Mouse (Mus musculus) ES-E14 (cell line): ENCODE measurements at regions not wholly inside any gene's neighbourhood (a gene's known extent, or its start where the extent isn't known, plus 50 kb on each side); places are given as distances from the start of the nearest gene placed in this dataset.

Experiments used
- DNase-seq: peaks from one replicate; pipeline ENCODE4 v3.0.0-alpha.2; 2013; ENCODE audit warnings: low read depth, low spot score
- H3K27ac ChIP-seq: 2 replicates; pipeline ENCODE4 v1.5.1; 2012; ENCODE audit warnings: low read depth, mild to moderate bottlenecking, low read length, moderate library complexity, mixed read lengths; ENCODE audit not compliant: poor library complexity, insufficient read depth, severe bottlenecking
- H3K36me3 ChIP-seq: 2 replicates; pipeline ENCODE4 v1.6.1; 2012; ENCODE audit warnings: mild to moderate bottlenecking, low read length, moderate library complexity, mixed read lengths; ENCODE audit not compliant: control insufficient read depth, poor library complexity, insufficient read depth, severe bottlenecking
- H3K4me1 ChIP-seq, 2 experiments: fragments of 150-350 bp in 1 of 2; sonication (generic) in 1 of 2; 2 replicates each; pipeline ENCODE4 v1.6.1; 2012; ENCODE audit warnings: low read length in 2 of 2, mild to moderate bottlenecking in 1 of 2, mixed read lengths in 1 of 2; ENCODE audit not compliant: control insufficient read depth in 2 of 2, insufficient read depth in 2 of 2, poor library complexity in 1 of 2
- H3K4me3 ChIP-seq, 2 experiments: fragments of 150-350 bp in 1 of 2; sonication (generic) in 1 of 2; 2 replicates each; pipeline ENCODE4 v1.5.1; 2012; ENCODE audit warnings: low read length in 2 of 2, low read depth in 1 of 2, mild to moderate bottlenecking in 1 of 2, mixed read lengths in 1 of 2; ENCODE audit not compliant: insufficient read depth in 1 of 2, poor library complexity in 1 of 2, severe bottlenecking in 1 of 2
- H3K9ac ChIP-seq: 2 replicates; pipeline ENCODE4 v1.6.1; 2012; ENCODE audit warnings: low read depth, mild to moderate bottlenecking, low read length, mixed read lengths; ENCODE audit not compliant: poor library complexity, insufficient read depth, severe bottlenecking
- H3K9me3 ChIP-seq: fragments of 150-350 bp; sonication (generic); 2 replicates; pipeline ENCODE4 v1.6.1; 2012; ENCODE audit warnings: low read depth, mild to moderate bottlenecking, low read length; ENCODE audit not compliant: control insufficient read depth, insufficient read depth
- CHD2 ChIP-seq: IDR thresholded peaks from 2 replicates; pipeline ENCODE4 v1.6.1; 2014; ENCODE audit warnings: mild to moderate bottlenecking, low read depth, low read length, inconsistent platforms
- HCFC1 ChIP-seq: IDR thresholded peaks from 2 replicates; pipeline ENCODE4 v1.6.1; 2012; ENCODE audit warnings: low read length, inconsistent platforms, borderline replicate concordance; ENCODE audit not compliant: insufficient read depth
- MAFK ChIP-seq: IDR thresholded peaks from 2 replicates; pipeline ENCODE4 v1.6.1; 2014; ENCODE audit warnings: mild to moderate bottlenecking, low read depth, low read length, inconsistent platforms; ENCODE audit not compliant: insufficient read depth
- ZC3H11A ChIP-seq: IDR thresholded peaks from 2 replicates; pipeline ENCODE4 v1.6.1; 2012; ENCODE audit warnings: low read depth, mild to moderate bottlenecking, inconsistent platforms, low read length, borderline replicate concordance
- ZNF384 ChIP-seq: IDR thresholded peaks from 2 replicates; pipeline ENCODE4 v1.6.1; 2012; ENCODE audit warnings: low read depth, low read length, inconsistent platforms
- in situ Hi-C, 2 experiments: fragments of 600-800 bp; cut with MboI; formaldehyde crosslinking; loops; one replicate each; pipeline ENCODE4 v1.15.1; 2025; ENCODE audit warnings: low sequenced_read_pairs in 2 of 2, inconsistent platforms in 1 of 2; ENCODE audit not compliant: unreplicated experiment in 2 of 2

DNA sequence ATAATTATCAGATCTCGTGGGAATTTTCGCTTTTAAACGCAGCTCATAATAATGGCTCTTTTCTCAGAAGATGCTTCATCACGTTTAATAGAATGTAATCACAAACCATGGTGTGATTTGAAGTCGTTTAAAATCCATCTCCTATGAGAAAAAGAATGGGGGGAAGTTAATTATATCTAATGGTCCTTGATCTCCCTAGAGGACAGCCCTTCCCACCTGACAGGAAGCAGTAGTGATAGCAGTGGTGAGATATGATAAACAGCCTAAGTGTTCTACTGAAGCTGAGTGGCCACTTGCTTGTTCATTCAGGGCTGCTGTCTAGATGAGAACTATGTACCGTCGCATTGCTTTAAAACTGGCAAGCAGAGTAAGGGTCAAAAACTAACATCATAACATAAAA, 211.4 kb upstream of the Adam34 start:
- TF ChIP-seq CHD2, result no peak
- TF ChIP-seq HCFC1, result no peak
- TF ChIP-seq MAFK, result no peak
- no peak for TF ChIP-seq ZC3H11A
- TF ChIP-seq ZNF384, result no peak
- DNase-seq, result no peak
- Histone ChIP-seq H3K4me1 (no peaks in the 10 kb centered on the region), H3K4me3 (no peak overlapping the region), H3K9me3 (no peaks in the 10 kb centered on the region), H3K27ac (no peak overlapping the region), H3K36me3 (no peaks in the 10 kb centered on the region), H3K9ac (no peak overlapping the region)
- in situ Hi-C loops, result no loop called here

- no peaks in the 10 kb centered on the region for H3K9me3 ChIP-seq
- in situ Hi-C loops, result no loop called here
- peak; percentile 12 for DNase-seq
- H3K36me3 ChIP-seq, result no peaks in the 10 kb centered on the region
- H3K4me3 ChIP-seq, result no peak overlapping the region
- no peaks in the 10 kb centered on the region for H3K4me1 ChIP-seq
- H3K27ac ChIP-seq, result no peak overlapping the region
- no peak overlapping the region for H3K9ac ChIP-seq
- TF ChIP-seq MAFK, result no peak
- no peak for TF ChIP-seq ZC3H11A
- TF ChIP-seq ZNF384, result no peak
- TF ChIP-seq HCFC1, result no peak
- TF ChIP-seq CHD2, result no peak
Observed at GRCm38 (mm10) chr8:43906119-43906518, 196.3 kb upstream of the Adam34 start.

- Histone ChIP-seq H3K9ac (no peak overlapping the region), H3K4me3 (no peak overlapping the region), H3K4me1 (no peaks in the 10 kb centered on the region), H3K27ac (no peak overlapping the region), H3K36me3 (no peaks in the 10 kb centered on the region), H3K9me3 (no peaks in the 10 kb centered on the region)
- in situ Hi-C loops, result no loop called here
- no peak for DNase-seq
- TF ChIP-seq MAFK, result no peak
- no peak for TF ChIP-seq CHD2
- no peak for TF ChIP-seq ZNF384
- TF ChIP-seq HCFC1, result no peak
- no peak for TF ChIP-seq ZC3H11A
Observed at GRCm38 (mm10) chr8:43895171-43895570, 185.3 kb upstream of the Adam34 start.

DNA sequence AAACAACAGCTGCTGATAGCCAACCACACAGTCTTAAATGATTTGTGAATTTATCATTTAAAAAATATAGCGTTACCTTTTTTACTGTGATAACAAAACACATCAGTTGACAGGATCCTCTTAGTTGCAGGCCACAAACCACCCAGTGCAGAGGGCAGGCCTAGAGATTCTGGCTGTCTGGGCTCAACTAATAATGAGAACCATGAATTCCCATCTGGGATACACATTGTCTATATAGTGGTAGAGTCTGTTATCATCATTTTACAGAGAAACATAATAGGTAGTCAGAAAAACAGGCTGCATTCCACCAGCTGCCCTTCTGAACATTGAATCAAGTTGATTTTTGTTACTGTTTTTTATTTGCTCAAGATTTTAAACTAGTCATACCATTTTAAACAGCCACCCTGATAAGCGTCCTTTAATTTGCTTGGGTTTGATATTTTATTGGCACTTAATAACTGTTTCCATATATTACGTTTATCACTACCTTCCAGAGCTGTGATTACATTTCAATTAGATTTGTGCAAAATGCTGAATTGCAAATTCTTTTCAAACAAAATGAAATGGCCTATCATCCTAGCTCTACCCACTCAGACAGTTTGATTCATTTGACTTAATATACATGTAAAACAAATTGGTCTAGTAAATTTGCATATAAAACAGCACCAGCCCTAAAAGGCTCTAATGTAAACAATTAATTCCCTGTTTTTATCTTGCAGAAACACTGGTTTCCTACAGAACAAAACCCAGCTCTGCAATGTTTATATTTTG, 144.2 kb upstream of the Adam34 start:
- Histone ChIP-seq H3K4me3 (no peak overlapping the region), H3K27ac (no peak overlapping the region), H3K36me3 (no peaks in the 10 kb centered on the region), H3K9me3 (no peaks in the 10 kb centered on the region), H3K4me1 (no peaks in the 10 kb centered on the region), H3K9ac (no peak overlapping the region)
- TF ChIP-seq HCFC1 (no peak), ZC3H11A (no peak), CHD2 (no peak), MAFK (no peak), ZNF384 (no peak)
- no peak for DNase-seq
- in situ Hi-C loops, result no loop called here
